Mouse (Mus musculus): Measurements from ENCODE around the gene Lyst.

- TF ChIP-seq CTCF (conservative IDR thresholded peaks at IDR 0.05; ENCODE audit: insufficient read depth, insufficient read length, low read depth, low read length) (no peak), POLR2A (IDR thresholded peaks at IDR 0.05; ENCODE audit: low read depth, low read length) (no peak)
Measured at GRCm38 (mm10) chr13:13575106-13575505, 15.1 kb upstream of the Lyst start.

Data from kidney, adult 2 months (tissue).